Comparison of ENCODE assay signal across 18 mouse cellular contexts in the genomic region with DNA sequence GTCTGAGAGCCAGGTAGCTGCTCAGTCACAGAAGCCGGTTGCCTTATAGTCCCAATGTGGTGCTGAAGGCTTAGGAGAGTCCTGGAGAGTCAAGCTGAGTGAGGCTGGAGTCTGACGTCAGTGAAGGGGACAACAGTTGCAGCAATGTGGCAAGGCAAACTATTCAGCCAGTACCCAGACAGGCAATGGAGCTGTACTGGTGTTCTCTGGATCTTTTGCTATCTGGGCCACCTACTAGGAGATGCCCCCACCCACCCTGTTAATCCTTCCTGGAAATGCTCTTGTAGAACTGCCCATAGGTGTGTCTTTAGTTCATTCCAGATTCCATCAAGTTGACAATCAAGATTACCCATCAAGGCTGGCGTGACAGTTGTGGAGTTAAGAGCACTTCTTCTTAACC. TPM values are rescaled to one million over a fixed set of nuclear protein-coding genes. Genes with fewer than 3 reads are reported as not detected.
DNase-seq lines count a peak whose midpoint lies in the region; TF ChIP-seq lines count a peak whose summit lies in the region.
"Had no signal": no experiment of that assay in that cellular context is flagged by ENCODE, and none has a peak within 500 bp of the region (broad histone marks: within the 10 kb centered on the region; RNA-seq: fewer than 3 reads in every experiment).

No protein-coding gene starts in this region.

- peaks cover 3% of the 10 kb centered on the region for H3K36me3 ChIP-seq in E14TG2a.4 (ENCODE audit: insufficient read depth, low read length)
- H3K36me3 ChIP-seq: embryonic facial prominence, embryonic 10.5 days; heart, embryonic 12.5 days; hindbrain, embryonic 15.5 days had no signal

- peaks cover 73% of the 10 kb centered on the region for H3K4me1 ChIP-seq in E14TG2a.4 (replicated peaks; ENCODE audit: low read depth, low read length)

- H3K27me3 ChIP-seq in E14TG2a.4 (ENCODE audit: insufficient read depth, low read length): no peaks in the 10 kb centered on the region
- H3K27me3 ChIP-seq: CH12.LX; forebrain, embryonic 13.5 days; heart, embryonic 12.5 days; hindbrain, embryonic 15.5 days had no signal

- peak; percentile 78 for DNase-seq in heart, adult 11 months
- DNase-seq in heart, postnatal 25 days (ENCODE audit: low spot score): no peak
- DNase-seq in ES-CJ7 (ENCODE audit: low read depth, low spot score): peak; percentile 86
- DNase-seq in ZHBTc4 (ENCODE audit: low read depth, low spot score): peak; percentile 91
- DNase-seq in right cerebral cortex, postnatal 4 days: no peak
- no peak for DNase-seq in Muller cell, postnatal 12 days (ENCODE audit: inconsistent ontology term)
- DNase-seq: adrenal gland, postnatal 25 days; cerebellum, adult 8-10 months; cerebellum, postnatal 36 days; forebrain, postnatal 0 days; gastrocnemius, postnatal 14 days; heart, postnatal 36 days had no signal

- no peaks in the 10 kb centered on the region for H3K9me3 ChIP-seq in E14TG2a.4 (ENCODE audit: low read length)
- H3K9me3 ChIP-seq: embryonic facial prominence, embryonic 10.5 days; forebrain, embryonic 13.5 days; heart, embryonic 12.5 days; hindbrain, embryonic 15.5 days had no signal

- TF ChIP-seq CTCF in E14TG2a.4 (conservative IDR thresholded peaks at IDR 0.05; ENCODE audit: low read length): no peak

- H3K4me3 ChIP-seq in E14TG2a.4 (replicated peaks; ENCODE audit: low read length): peak overlapping the region; percentile 1
- H3K4me3 ChIP-seq: embryonic facial prominence, embryonic 10.5 days; forebrain, embryonic 13.5 days; heart, embryonic 12.5 days; hindbrain, embryonic 15.5 days had no signal

- intact Hi-C loops in heart, postnatal 25 days (cut with DNase I): no loop called here

RNA-seq across cellular contexts. Expression of a gene that starts 2.4 kb away (rescaled TPM):
- 10 to 100 TPM in 1 of 2 experiments, 1 to 10 TPM in 1; 9.6 to 11.3 TPM for total RNA-seq in heart, postnatal 25 days (2021)

Comparison
In these comparisons a context has a peak if more than half of its experiments do, and no peak if none do; other contexts are left out.
1. DNase-seq: peak in heart, adult 11 months (single experiment), ES-CJ7 (single experiment) and ZHBTc4 (single experiment); none in heart, postnatal 25 days (single experiment), right cerebral cortex, postnatal 4 days (single experiment) and Muller cell, postnatal 12 days (single experiment).